Mouse (Mus musculus) liver, embryonic 16.5 days (tissue): ENCODE results near the gene Kcnk15. TPM values are rescaled to one million over a fixed set of nuclear protein-coding genes. Genes with fewer than 3 reads are reported as not detected.

ENCODE experiments used
- ATAC-seq: fragments of 200-750 bp; cut with Nextera tagmentation; 2 replicates; pipeline ENCODE4 v1.8.0; 2017; ENCODE audit warnings: low read depth, mild to moderate bottlenecking, moderate number of reproducible peaks, moderate library complexity
- H3K27ac ChIP-seq: fragments of 300-500 bp; sonication (generic); 2 replicates; pipeline ENCODE4 v1.5.1; 2014; ENCODE audit warnings: mild to moderate bottlenecking, low read length
- H3K27me3 ChIP-seq: fragments of 300-500 bp; sonication (generic); 2 replicates; pipeline ENCODE4 v1.6.1; 2014; ENCODE audit warnings: low read depth, low read length, mixed read lengths; ENCODE audit not compliant: control insufficient read depth, insufficient read depth
- H3K36me3 ChIP-seq: fragments of 300-500 bp; sonication (generic); 2 replicates; pipeline ENCODE4 v1.6.1; 2014; ENCODE audit warnings: mild to moderate bottlenecking; ENCODE audit not compliant: control insufficient read depth, insufficient read depth
- H3K4me1 ChIP-seq: fragments of 300-500 bp; sonication (generic); 2 replicates; pipeline ENCODE4 v1.6.1; 2014; ENCODE audit warnings: low read depth, low read length, mixed read lengths; ENCODE audit not compliant: control insufficient read depth
- H3K4me2 ChIP-seq: fragments of 300-500 bp; sonication (generic); 2 replicates; pipeline ENCODE4 v1.6.1; 2014; ENCODE audit warnings: low read depth, low read length, mixed read lengths
- H3K4me3 ChIP-seq: fragments of 300-500 bp; sonication (generic); 2 replicates; pipeline ENCODE4 v1.5.1; 2014; ENCODE audit warnings: low read depth, mild to moderate bottlenecking, low read length
- H3K9ac ChIP-seq: fragments of 300-500 bp; sonication (generic); 2 replicates; pipeline ENCODE4 v1.6.1; 2014; ENCODE audit warnings: low read depth, low read length
- H3K9me3 ChIP-seq: fragments of 300-500 bp; sonication (generic); replicated peaks from 2 replicates; pipeline ENCODE4 v1.6.1; 2016; ENCODE audit warnings: low read length; ENCODE audit not compliant: control insufficient read depth
- WGBS: fragments of 180-500 bp; shearing (Covaris S2); extraction: QIAGEN DNeasy Blood & Tissue Kit; methylation state at CpG from one replicate; pipeline ENCODE4 v1.1.7; 2014; ENCODE audit not compliant: insufficient replicate concordance; 5-methylcytosine and 5-hydroxymethylcytosine counted together
- polyA plus RNA-seq: library from polyadenylated mRNA; unstranded; fragments of >200 nt; fragmentation: Nextera tagmentation; extraction: Ambion mirVana; gene quantifications from 2 replicates; pipeline ENCODE4 v1.2.1, GENCODE M21; 2015

Kcnk15 gene
- polyA plus RNA-seq, 1 experiment from 2014 or later = not detected

GRCm38 (mm10) chr2:163866061-163866460 is 12.6 kb downstream of the Kcnk15 start:
- H3K4me2 ChIP-seq = no peak overlapping the region
- no peak overlapping the region for H3K4me3 ChIP-seq
- WGBS = 69% methylated on average over 9 of the region's 9 CpGs
- no peak for ATAC-seq
- H3K36me3 ChIP-seq = no peaks in the 10 kb centered on the region
- no peaks in the 10 kb centered on the region for H3K4me1 ChIP-seq
- H3K9me3 ChIP-seq = no peaks in the 10 kb centered on the region
- no peaks in the 10 kb centered on the region for H3K27me3 ChIP-seq
- H3K9ac ChIP-seq = no peak overlapping the region
- H3K27ac ChIP-seq = no peak overlapping the region

GRCm38 (mm10) chr2:163869783-163870182 is 16.3 kb downstream of the Kcnk15 start:
- Histone ChIP-seq H3K4me3 (no peak overlapping the region), H3K9ac (no peak overlapping the region), H3K27ac (no peak overlapping the region), H3K4me2 (no peak overlapping the region), H3K4me1 (no peaks in the 10 kb centered on the region), H3K27me3 (no peaks in the 10 kb centered on the region), H3K9me3 (no peaks in the 10 kb centered on the region), H3K36me3 (no peaks in the 10 kb centered on the region)
- ATAC-seq = no peak
- WGBS = 61% methylated on average over 5 of the region's 5 CpGs

GRCm38 (mm10) chr2:163871266-163871665 is 17.8 kb downstream of the Kcnk15 start:
- ATAC-seq = no peak
- Histone ChIP-seq H3K27me3 (no peaks in the 10 kb centered on the region), H3K4me1 (no peaks in the 10 kb centered on the region), H3K9me3 (no peaks in the 10 kb centered on the region), H3K27ac (no peak overlapping the region), H3K4me3 (no peak overlapping the region), H3K4me2 (no peak overlapping the region), H3K9ac (no peak overlapping the region), H3K36me3 (no peaks in the 10 kb centered on the region)
- WGBS = 57% methylated on average over 4 of the region's 4 CpGs

GRCm38 (mm10) chr2:163871906-163872305 is 18.5 kb downstream of the Kcnk15 start:
- H3K4me3 ChIP-seq = no peak overlapping the region
- H3K4me2 ChIP-seq = no peak overlapping the region
- H3K27me3 ChIP-seq = no peaks in the 10 kb centered on the region
- no peak overlapping the region for H3K27ac ChIP-seq
- H3K9me3 ChIP-seq = no peaks in the 10 kb centered on the region
- no peak for ATAC-seq
- H3K36me3 ChIP-seq = no peaks in the 10 kb centered on the region
- H3K9ac ChIP-seq = no peak overlapping the region
- no peaks in the 10 kb centered on the region for H3K4me1 ChIP-seq
- 31% methylated on average over 3 of the region's 3 CpGs for WGBS

- H3K4me3 ChIP-seq = no peak overlapping the region
- H3K9me3 ChIP-seq = no peaks in the 10 kb centered on the region
- no peaks in the 10 kb centered on the region for H3K36me3 ChIP-seq
- ATAC-seq = no peak
- WGBS = 58% methylated on average over 5 of the region's 5 CpGs
- H3K27ac ChIP-seq = no peak overlapping the region
- no peak overlapping the region for H3K9ac ChIP-seq
- no peak overlapping the region for H3K4me2 ChIP-seq
- no peaks in the 10 kb centered on the region for H3K4me1 ChIP-seq
- no peaks in the 10 kb centered on the region for H3K27me3 ChIP-seq
These were observed 21.4 kb downstream of the Kcnk15 start for GRCm38 (mm10) chr2:163874877-163875276.

GRCm38 (mm10) chr2:163875484-163875883 is 22.0 kb downstream of the Kcnk15 start:
- ATAC-seq = no peak
- Histone ChIP-seq H3K9ac (no peak overlapping the region), H3K4me3 (no peak overlapping the region), H3K27ac (no peak overlapping the region), H3K27me3 (no peaks in the 10 kb centered on the region), H3K9me3 (no peaks in the 10 kb centered on the region), H3K4me1 (no peaks in the 10 kb centered on the region), H3K36me3 (no peaks in the 10 kb centered on the region), H3K4me2 (no peak overlapping the region)
- WGBS = 64% methylated on average over 7 of the region's 7 CpGs

- Histone ChIP-seq H3K27ac (no peak overlapping the region), H3K36me3 (no peaks in the 10 kb centered on the region), H3K9me3 (no peaks in the 10 kb centered on the region), H3K27me3 (no peaks in the 10 kb centered on the region), H3K4me2 (no peak overlapping the region), H3K4me1 (no peaks in the 10 kb centered on the region), H3K9ac (no peak overlapping the region), H3K4me3 (no peak overlapping the region)
- ATAC-seq = no peak
- WGBS = 55% methylated on average over 14 of the region's 14 CpGs
These were observed 23.5 kb downstream of the Kcnk15 start for GRCm38 (mm10) chr2:163876830-163877498.

GRCm38 (mm10) chr2:163880891-163881290 is 27.4 kb downstream of the Kcnk15 start:
- Histone ChIP-seq H3K27me3 (no peaks in the 10 kb centered on the region), H3K27ac (no peak overlapping the region), H3K9ac (no peak overlapping the region), H3K4me1 (no peaks in the 10 kb centered on the region), H3K4me2 (no peak overlapping the region), H3K4me3 (no peak overlapping the region), H3K9me3 (no peaks in the 10 kb centered on the region), H3K36me3 (no peaks in the 10 kb centered on the region)
- 63% methylated on average over 6 of the region's 6 CpGs for WGBS
- no peak for ATAC-seq

GRCm38 (mm10) chr2:163882859-163883652 is 29.6 kb downstream of the Kcnk15 start:
- Histone ChIP-seq H3K27me3 (no peaks in the 10 kb centered on the region), H3K4me1 (no peaks in the 10 kb centered on the region), H3K27ac (no peak overlapping the region), H3K4me2 (no peak overlapping the region), H3K9me3 (no peaks in the 10 kb centered on the region), H3K9ac (no peak overlapping the region), H3K36me3 (no peaks in the 10 kb centered on the region), H3K4me3 (no peak overlapping the region)
- WGBS = 55% methylated on average over 17 of the region's 17 CpGs
- ATAC-seq = no peak
